Mouse (Mus musculus): ENCODE data around the gene Birc2. TPM values are rescaled to one million over a fixed set of nuclear protein-coding genes. Genes with fewer than 3 reads are reported as not detected.

The Birc2 gene
- total and polyA plus RNA-seq, 3 experiments = 12.9 to 28.2 (median 22.0) TPM

DNA sequence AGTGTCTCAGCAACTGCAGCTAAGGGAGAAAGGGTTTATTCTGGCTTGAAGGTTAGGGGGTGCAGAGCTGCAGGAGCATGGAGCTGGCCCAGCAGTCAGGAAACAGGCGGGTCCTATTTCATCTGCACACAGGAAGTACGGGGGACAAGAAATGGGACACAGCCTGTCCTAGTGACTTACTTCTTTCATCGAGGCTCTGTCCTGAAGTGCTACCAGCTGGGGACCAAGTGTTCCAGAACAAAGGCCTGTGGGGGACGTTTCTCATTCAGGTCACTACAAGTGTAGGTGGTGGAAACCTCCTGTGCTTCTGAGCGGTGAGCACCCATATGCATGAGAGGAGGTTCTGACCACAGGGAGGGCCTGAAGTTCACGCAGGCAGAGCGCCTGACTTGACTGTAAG, 58.1 kb downstream of the Birc2 start:
- TF ChIP-seq EP300 (IDR thresholded peaks at IDR 0.05; ENCODE audit: insufficient read depth, low read depth, low read length) (no peak), CTCF (IDR thresholded peaks at IDR 0.05) (no peak), POLR2A (IDR thresholded peaks at IDR 0.05; ENCODE audit: insufficient read depth, low read depth, low read length) (no peak)
- H3K36me3 ChIP-seq (ENCODE audit: control insufficient read depth, insufficient read depth, low read length) = no peaks in the 10 kb centered on the region
- H3K27ac ChIP-seq = no peak overlapping the region
- intact Hi-C loops (cut with DNase I) = no loop called here
- no peaks in the 10 kb centered on the region for H3K79me2 ChIP-seq (replicated peaks; ENCODE audit: control insufficient read depth, insufficient read depth, low read length)
- WGBS = 74% methylated on average over 7 of the region's 7 CpGs
- no peak overlapping the region for H3K9ac ChIP-seq (ENCODE audit: low read depth, low read length)
- H3K4me3 ChIP-seq = no peak overlapping the region
- no peak for DNase-seq
- no peaks in the 10 kb centered on the region for H3K27me3 ChIP-seq (ENCODE audit: control insufficient read depth, insufficient read depth, low read length)
- no peaks in the 10 kb centered on the region for H3K4me1 ChIP-seq (ENCODE audit: control insufficient read depth, insufficient read depth, low read length)

DNA sequence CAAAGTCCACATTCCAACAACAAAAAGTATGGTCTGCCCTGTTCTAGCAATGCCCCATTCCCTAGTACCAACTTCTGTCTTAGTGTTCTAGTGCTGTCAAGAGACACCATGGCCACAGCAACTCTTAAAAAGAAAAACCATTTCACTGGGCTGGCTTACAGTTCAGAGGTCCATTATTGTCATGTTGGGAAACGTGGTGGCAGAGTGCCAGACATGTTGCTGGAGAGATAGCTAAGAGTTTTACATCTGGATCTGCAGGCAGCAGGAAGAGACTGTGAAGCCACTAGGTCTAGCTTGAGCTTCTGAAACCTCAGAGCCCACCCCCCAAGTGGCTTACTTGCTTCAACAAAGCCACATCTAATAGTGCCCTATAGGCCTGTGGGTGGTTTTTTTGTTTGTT, 59.2 kb downstream of the Birc2 start:
- no peak for DNase-seq
- intact Hi-C loops (cut with DNase I) = no loop called here
- Histone ChIP-seq H3K27ac (no peak overlapping the region), H3K27me3 (ENCODE audit: control insufficient read depth, insufficient read depth, low read length) (no peaks in the 10 kb centered on the region), H3K79me2 (replicated peaks; ENCODE audit: control insufficient read depth, insufficient read depth, low read length) (no peaks in the 10 kb centered on the region), H3K4me3 (no peak overlapping the region), H3K36me3 (ENCODE audit: control insufficient read depth, insufficient read depth, low read length) (no peaks in the 10 kb centered on the region), H3K9ac (ENCODE audit: low read depth, low read length) (no peak overlapping the region), H3K4me1 (ENCODE audit: control insufficient read depth, insufficient read depth, low read length) (no peaks in the 10 kb centered on the region)
- TF ChIP-seq CTCF (IDR thresholded peaks at IDR 0.05) (no peak), POLR2A (IDR thresholded peaks at IDR 0.05; ENCODE audit: insufficient read depth, low read depth, low read length) (no peak), EP300 (IDR thresholded peaks at IDR 0.05; ENCODE audit: insufficient read depth, low read depth, low read length) (no peak)
- 55% methylated on average over 1 of the region's 1 CpGs for WGBS

DNA sequence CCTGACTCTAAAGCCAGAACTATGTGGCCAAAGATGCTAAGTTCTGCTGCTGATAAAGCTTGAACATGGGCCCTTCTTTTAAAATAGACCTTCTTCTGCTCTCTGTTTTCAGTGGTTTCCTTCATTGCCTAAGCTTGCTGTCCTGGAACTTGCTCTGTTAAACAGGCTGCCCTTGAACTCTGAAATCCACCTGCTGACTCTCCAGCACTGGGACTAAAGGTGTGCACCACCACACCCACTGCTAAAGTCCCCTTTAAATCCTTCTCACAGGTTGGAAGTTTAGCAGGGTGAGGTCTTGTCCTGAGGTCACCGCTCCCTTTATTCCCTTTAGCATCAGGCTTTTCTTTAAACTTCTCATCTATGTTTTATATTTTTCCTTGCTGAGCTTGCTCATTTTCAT, 59.9 kb downstream of the Birc2 start:
- 97% methylated on average over 1 of the region's 1 CpGs for WGBS
- no peak overlapping the region for H3K9ac ChIP-seq (ENCODE audit: low read depth, low read length)
- no peak overlapping the region for H3K4me3 ChIP-seq
- no peaks in the 10 kb centered on the region for H3K36me3 ChIP-seq (ENCODE audit: control insufficient read depth, insufficient read depth, low read length)
- intact Hi-C loops (cut with DNase I) = no loop called here
- H3K79me2 ChIP-seq (replicated peaks; ENCODE audit: control insufficient read depth, insufficient read depth, low read length) = no peaks in the 10 kb centered on the region
- TF ChIP-seq POLR2A (IDR thresholded peaks at IDR 0.05; ENCODE audit: insufficient read depth, low read depth, low read length) (no peak), EP300 (IDR thresholded peaks at IDR 0.05; ENCODE audit: insufficient read depth, low read depth, low read length) (no peak), CTCF (IDR thresholded peaks at IDR 0.05) (no peak)
- DNase-seq = no peak
- no peaks in the 10 kb centered on the region for H3K27me3 ChIP-seq (ENCODE audit: control insufficient read depth, insufficient read depth, low read length)
- H3K27ac ChIP-seq = no peak overlapping the region
- H3K4me1 ChIP-seq (ENCODE audit: control insufficient read depth, insufficient read depth, low read length) = peaks cover 1% of the 10 kb centered on the region; the same call in 1 of the 2 replicates

- H3K36me3 ChIP-seq (ENCODE audit: control insufficient read depth, insufficient read depth, low read length) = no peaks in the 10 kb centered on the region; the same call in 1 of the 2 replicates
- DNase-seq = no peak
- H3K79me2 ChIP-seq (replicated peaks; ENCODE audit: control insufficient read depth, insufficient read depth, low read length) = no peaks in the 10 kb centered on the region
These were observed 60.9 kb downstream of the Birc2 start for GRCm38 (mm10) chr9:7775986-7776385.

GRCm38 (mm10) chr9:7775011-7775410, 61.9 kb downstream of the Birc2 start:
- intact Hi-C loops (cut with DNase I) = no loop called here
- DNase-seq = no peak
- peaks cover 5% of the 10 kb centered on the region for H3K36me3 ChIP-seq (ENCODE audit: control insufficient read depth, insufficient read depth, low read length)
- WGBS = 96% methylated on average over 2 of the region's 2 CpGs
- no peaks in the 10 kb centered on the region for H3K27me3 ChIP-seq (ENCODE audit: control insufficient read depth, insufficient read depth, low read length)
- no peaks in the 10 kb centered on the region for H3K79me2 ChIP-seq (replicated peaks; ENCODE audit: control insufficient read depth, insufficient read depth, low read length)
- no peak overlapping the region for H3K27ac ChIP-seq
- H3K9ac ChIP-seq (ENCODE audit: low read depth, low read length) = no peak overlapping the region
- peaks cover 5% of the 10 kb centered on the region for H3K4me1 ChIP-seq (ENCODE audit: control insufficient read depth, insufficient read depth, low read length)
- H3K4me3 ChIP-seq = no peak overlapping the region
- TF ChIP-seq CTCF (IDR thresholded peaks at IDR 0.05) (no peak), POLR2A (IDR thresholded peaks at IDR 0.05; ENCODE audit: insufficient read depth, low read depth, low read length) (no peak), EP300 (IDR thresholded peaks at IDR 0.05; ENCODE audit: insufficient read depth, low read depth, low read length) (no peak)

More at GRCm38 (mm10) chr9:7775986-7776385, 60.9 kb downstream of the Birc2 start:
- H3K27me3 ChIP-seq (ENCODE audit: control insufficient read depth, insufficient read depth, low read length) = no peaks in the 10 kb centered on the region
- H3K9ac ChIP-seq (ENCODE audit: low read depth, low read length) = no peak overlapping the region
- no peak overlapping the region for H3K4me3 ChIP-seq
- WGBS = 76% methylated on average over 3 of the region's 3 CpGs
- no peak overlapping the region for H3K27ac ChIP-seq
- TF ChIP-seq EP300 (IDR thresholded peaks at IDR 0.05; ENCODE audit: insufficient read depth, low read depth, low read length) (no peak), CTCF (IDR thresholded peaks at IDR 0.05) (no peak), POLR2A (IDR thresholded peaks at IDR 0.05; ENCODE audit: insufficient read depth, low read depth, low read length) (no peak)
- intact Hi-C loops (cut with DNase I) = no loop called here
- H3K4me1 ChIP-seq (ENCODE audit: control insufficient read depth, insufficient read depth, low read length) = peaks cover 1% of the 10 kb centered on the region; the same call in 1 of the 2 replicates

DNA sequence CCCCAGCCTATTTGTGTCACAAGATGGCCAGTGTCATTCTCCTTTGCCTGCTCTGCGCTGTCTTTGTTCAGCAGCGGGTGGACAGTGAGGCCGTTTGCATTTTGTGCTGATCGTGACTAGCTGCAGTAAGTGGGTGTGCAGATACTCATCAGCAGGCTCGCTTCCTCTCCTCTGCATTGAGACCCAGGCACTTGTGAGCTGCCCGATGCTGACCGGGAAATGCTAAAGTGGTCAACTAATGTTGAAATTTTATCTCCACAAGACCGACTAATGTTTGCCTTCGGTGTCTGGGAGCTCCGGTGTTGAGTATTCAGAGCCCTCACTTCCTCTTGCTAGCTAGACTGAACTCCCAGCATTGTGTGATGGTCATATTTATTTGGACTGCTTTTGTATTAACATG, 62.3 kb downstream of the Birc2 start:
- no peak for TF ChIP-seq CTCF (IDR thresholded peaks at IDR 0.05)
- no peak for TF ChIP-seq EP300 (IDR thresholded peaks at IDR 0.05; ENCODE audit: insufficient read depth, low read depth, low read length)
- no peak for TF ChIP-seq POLR2A (IDR thresholded peaks at IDR 0.05; ENCODE audit: insufficient read depth, low read depth, low read length)
- Histone ChIP-seq H3K36me3 (ENCODE audit: control insufficient read depth, insufficient read depth, low read length) (peaks cover 10% of the 10 kb centered on the region), H3K27ac (no peak overlapping the region), H3K4me3 (no peak overlapping the region), H3K4me1 (ENCODE audit: control insufficient read depth, insufficient read depth, low read length) (peaks cover 7% of the 10 kb centered on the region), H3K79me2 (replicated peaks; ENCODE audit: control insufficient read depth, insufficient read depth, low read length) (no peaks in the 10 kb centered on the region), H3K9ac (ENCODE audit: low read depth, low read length) (no peak overlapping the region), H3K27me3 (ENCODE audit: control insufficient read depth, insufficient read depth, low read length) (no peaks in the 10 kb centered on the region)
- 41% methylated on average over 10 of the region's 10 CpGs for WGBS
- DNase-seq = no peak
- intact Hi-C loops (cut with DNase I) = no loop called here

All from heart, adult 2 months (tissue).